Mouse (Mus musculus): Measurements from ENCODE around the gene Bcl2l2. TPM values are rescaled to one million over a fixed set of nuclear protein-coding genes. Genes with fewer than 3 reads are reported as not detected.
A peak's percentile ranks its signal among the peaks of the same experiment; 100 is the strongest.

The Bcl2l2 gene
- 25.9 and 29.2 TPM in 2 replicates for polyA plus RNA-seq (2012; ENCODE audit: insufficient read depth, insufficient read length, missing spikeins)

GRCm38 (mm10) chr14:54883154-54884021 is at the start of gene Bcl2l2, which contains the start of gene Gm20521:
TSS of gene Bcl2l2 (plus strand) at chr14:54883377.
TSS of gene Gm20521 (plus strand) at chr14:54883441.
- TF ChIP-seq POLR2A (IDR thresholded peaks at IDR 0.05; ENCODE audit: borderline replicate concordance, low read depth, low read length), result peak; percentile 93
- no peak for TF ChIP-seq CTCF (IDR thresholded peaks at IDR 0.05; ENCODE audit: low read depth, low read length)
- Histone ChIP-seq H3K27ac (ENCODE audit: insufficient read depth, low read depth, low read length) (peak within 1 kb of the TSS; percentile 59), H3K4me1 (ENCODE audit: control insufficient read depth, insufficient read depth, low read length) (peaks cover 7% of the 10 kb centered on the region; the same call in 1 of the 2 replicates), H3K4me3 (ENCODE audit: insufficient read depth, low read length) (peak within 1 kb of the TSS; percentile 67)

- no peak for TF ChIP-seq POLR2A (IDR thresholded peaks at IDR 0.05; ENCODE audit: borderline replicate concordance, low read depth, low read length)
- no peak for TF ChIP-seq CTCF (IDR thresholded peaks at IDR 0.05; ENCODE audit: low read depth, low read length)
- Histone ChIP-seq H3K4me1 (ENCODE audit: control insufficient read depth, insufficient read depth, low read length) (peaks cover 2% of the 10 kb centered on the region; the same call in 1 of the 2 replicates), H3K4me3 (ENCODE audit: insufficient read depth, low read length) (no peak overlapping the region), H3K27ac (ENCODE audit: insufficient read depth, low read depth, low read length) (no peak overlapping the region)
Observed at GRCm38 (mm10) chr14:54843461-54843860, 39.7 kb upstream of the Bcl2l2 start.

GRCm38 (mm10) chr14:54855726-54856125 is 27.5 kb upstream of the Bcl2l2 start:
- Histone ChIP-seq H3K4me1 (ENCODE audit: control insufficient read depth, insufficient read depth, low read length) (no peaks in the 10 kb centered on the region), H3K4me3 (ENCODE audit: insufficient read depth, low read length) (no peak overlapping the region), H3K27ac (ENCODE audit: insufficient read depth, low read depth, low read length) (no peak overlapping the region)
- TF ChIP-seq CTCF (IDR thresholded peaks at IDR 0.05; ENCODE audit: low read depth, low read length) (no peak), POLR2A (IDR thresholded peaks at IDR 0.05; ENCODE audit: borderline replicate concordance, low read depth, low read length) (no peak)

- no peaks in the 10 kb centered on the region for H3K4me1 ChIP-seq (ENCODE audit: control insufficient read depth, insufficient read depth, low read length)
- H3K4me3 ChIP-seq (ENCODE audit: insufficient read depth, low read length), result no peak overlapping the region
- no peak overlapping the region for H3K27ac ChIP-seq (ENCODE audit: insufficient read depth, low read depth, low read length)
- TF ChIP-seq POLR2A (IDR thresholded peaks at IDR 0.05; ENCODE audit: borderline replicate concordance, low read depth, low read length), result no peak
- no peak for TF ChIP-seq CTCF (IDR thresholded peaks at IDR 0.05; ENCODE audit: low read depth, low read length)
Observed at GRCm38 (mm10) chr14:54856703-54857102, 26.5 kb upstream of the Bcl2l2 start.

- no peaks in the 10 kb centered on the region for H3K4me1 ChIP-seq (ENCODE audit: control insufficient read depth, insufficient read depth, low read length)
- TF ChIP-seq CTCF (IDR thresholded peaks at IDR 0.05; ENCODE audit: low read depth, low read length), result no peak
- TF ChIP-seq POLR2A (IDR thresholded peaks at IDR 0.05; ENCODE audit: borderline replicate concordance, low read depth, low read length), result no peak
- no peak overlapping the region for H3K4me3 ChIP-seq (ENCODE audit: insufficient read depth, low read length)
- no peak overlapping the region for H3K27ac ChIP-seq (ENCODE audit: insufficient read depth, low read depth, low read length)
Observed at GRCm38 (mm10) chr14:54857891-54858290, 25.3 kb upstream of the Bcl2l2 start.

- Histone ChIP-seq H3K4me1 (ENCODE audit: control insufficient read depth, insufficient read depth, low read length) (peaks cover 2% of the 10 kb centered on the region; the same call in 1 of the 2 replicates), H3K4me3 (ENCODE audit: insufficient read depth, low read length) (no peak overlapping the region), H3K27ac (ENCODE audit: insufficient read depth, low read depth, low read length) (no peak overlapping the region)
- TF ChIP-seq CTCF (IDR thresholded peaks at IDR 0.05; ENCODE audit: low read depth, low read length) (peak; percentile 23; the same call in 1 of the 2 replicates), POLR2A (IDR thresholded peaks at IDR 0.05; ENCODE audit: borderline replicate concordance, low read depth, low read length) (no peak)
Observed at GRCm38 (mm10) chr14:54860511-54860910, 22.7 kb upstream of the Bcl2l2 start.

- Histone ChIP-seq H3K27ac (ENCODE audit: insufficient read depth, low read depth, low read length) (peak overlapping the region; percentile 20), H3K4me1 (ENCODE audit: control insufficient read depth, insufficient read depth, low read length) (peaks cover 5% of the 10 kb centered on the region)
Observed at GRCm38 (mm10) chr14:54863501-54864312, 19.5 kb upstream of the Bcl2l2 start.

GRCm38 (mm10) chr14:54864313-54865036 is 18.7 kb upstream of the Bcl2l2 start:
- no peak overlapping the region for H3K27ac ChIP-seq (ENCODE audit: insufficient read depth, low read depth, low read length)
- peak overlapping the region; percentile 70 for H3K4me3 ChIP-seq (ENCODE audit: insufficient read depth, low read length)
- H3K4me1 ChIP-seq (ENCODE audit: control insufficient read depth, insufficient read depth, low read length), result peaks cover 6% of the 10 kb centered on the region
- TF ChIP-seq POLR2A (IDR thresholded peaks at IDR 0.05; ENCODE audit: borderline replicate concordance, low read depth, low read length) (no peak), CTCF (IDR thresholded peaks at IDR 0.05; ENCODE audit: low read depth, low read length) (no peak)

More at GRCm38 (mm10) chr14:54863501-54864312, 19.5 kb upstream of the Bcl2l2 start:
- peak overlapping the region; percentile 70 for H3K4me3 ChIP-seq (ENCODE audit: insufficient read depth, low read length)
- TF ChIP-seq CTCF (IDR thresholded peaks at IDR 0.05; ENCODE audit: low read depth, low read length), result no peak
- TF ChIP-seq POLR2A (IDR thresholded peaks at IDR 0.05; ENCODE audit: borderline replicate concordance, low read depth, low read length), result no peak

GRCm38 (mm10) chr14:54865626-54866025 is 17.6 kb upstream of the Bcl2l2 start:
- H3K4me3 ChIP-seq (ENCODE audit: insufficient read depth, low read length), result no peak overlapping the region
- TF ChIP-seq POLR2A (IDR thresholded peaks at IDR 0.05; ENCODE audit: borderline replicate concordance, low read depth, low read length) (no peak), CTCF (IDR thresholded peaks at IDR 0.05; ENCODE audit: low read depth, low read length) (no peak)
- H3K4me1 ChIP-seq (ENCODE audit: control insufficient read depth, insufficient read depth, low read length), result peaks cover 6% of the 10 kb centered on the region
- H3K27ac ChIP-seq (ENCODE audit: insufficient read depth, low read depth, low read length), result no peak overlapping the region

Measured in bone marrow macrophage, adult 2 months (primary cell).